Mouse (Mus musculus) midbrain, embryonic 14.5 days (tissue): ENCODE measurements around the gene Jade1. TPM values are rescaled to one million over a fixed set of nuclear protein-coding genes. Genes with fewer than 3 reads are reported as not detected.

ENCODE experiments used
- ATAC-seq: fragments of 200-750 bp; cut with Nextera tagmentation; 2 replicates; pipeline ENCODE4 v1.8.0; 2017; ENCODE audit warnings: moderate number of reproducible peaks, moderate library complexity; ENCODE audit not compliant: low FRiP score, low TSS enrichment
- DNase-seq: peaks from one replicate; pipeline ENCODE4 v3.0.0-alpha.2; 2015
- H3K27ac ChIP-seq: fragments of 300-500 bp; sonication (generic); replicated peaks from 2 replicates; pipeline ENCODE4 v1.5.1; 2014; ENCODE audit warnings: mild to moderate bottlenecking, low read depth, low read length, moderate library complexity
- H3K27me3 ChIP-seq: fragments of 300-500 bp; sonication (generic); 2 replicates; pipeline ENCODE4 v1.6.1; 2014; ENCODE audit warnings: low read length, control low read depth, mixed read lengths; ENCODE audit not compliant: control insufficient read depth, insufficient read depth
- H3K36me3 ChIP-seq: fragments of 300-500 bp; sonication (generic); 2 replicates; pipeline ENCODE4 v1.6.1; 2014; ENCODE audit warnings: low read length, control low read depth; ENCODE audit not compliant: control insufficient read depth, insufficient read depth
- H3K4me1 ChIP-seq: fragments of 300-500 bp; sonication (generic); 2 replicates; pipeline ENCODE4 v1.6.1; 2014; ENCODE audit warnings: mild to moderate bottlenecking, antibody characterized with exemption, low read length, control low read depth; ENCODE audit not compliant: control insufficient read depth, insufficient read depth
- H3K4me2 ChIP-seq: fragments of 300-500 bp; sonication (generic); 2 replicates; pipeline ENCODE4 v1.6.1; 2014; ENCODE audit warnings: mild to moderate bottlenecking, low read length, moderate library complexity
- H3K4me3 ChIP-seq: fragments of 300-500 bp; sonication (generic); replicated peaks from 2 replicates; pipeline ENCODE4 v1.5.1; 2014; ENCODE audit warnings: low read depth, low read length
- H3K9ac ChIP-seq: fragments of 300-500 bp; sonication (generic); replicated peaks from 2 replicates; pipeline ENCODE4 v1.6.1; 2014; ENCODE audit warnings: mild to moderate bottlenecking, low read length, moderate library complexity
- H3K9me3 ChIP-seq: fragments of 300-500 bp; sonication (generic); 2 replicates; pipeline ENCODE4 v1.6.1; 2016; ENCODE audit warnings: low read length, control low read depth, mixed read lengths; ENCODE audit not compliant: control insufficient read depth
- WGBS: fragments of 180-500 bp; shearing (Covaris S2); extraction: QIAGEN DNeasy Blood & Tissue Kit; methylation state at CpG from one replicate; pipeline ENCODE4 v1.1.7; 2014; 5-methylcytosine and 5-hydroxymethylcytosine counted together
- polyA plus RNA-seq: library from polyadenylated mRNA; unstranded; fragments of >200 nt; fragmentation: Nextera tagmentation; extraction: Ambion mirVana; gene quantifications from 2 replicates; pipeline ENCODE4 v1.2.1, GENCODE M21; 2014

Gene Jade1
- polyA plus RNA-seq, 1 experiment from 2014 or later: 13.1 TPM

GRCm38 (mm10) chr3:41586330-41586729 lies 30.8 kb downstream of the Jade1 start:
- 81% methylated on average over 6 of the region's 6 CpGs for WGBS
- Histone ChIP-seq H3K4me1 (peaks cover 2% of the 10 kb centered on the region), H3K9me3 (no peaks in the 10 kb centered on the region), H3K27ac (no peak overlapping the region), H3K4me3 (no peak overlapping the region), H3K9ac (no peak overlapping the region), H3K4me2 (no peak overlapping the region), H3K27me3 (no peaks in the 10 kb centered on the region), H3K36me3 (peaks cover 7% of the 10 kb centered on the region; the same call in 1 of the 2 replicates)
- DNase-seq (no peak), ATAC-seq (no peak)

- peaks cover 12% of the 10 kb centered on the region; the same call in 1 of the 2 replicates for H3K36me3 ChIP-seq
- no peak overlapping the region for H3K4me2 ChIP-seq
- H3K4me1 ChIP-seq: no peaks in the 10 kb centered on the region
- no peaks in the 10 kb centered on the region for H3K9me3 ChIP-seq
- ATAC-seq (no peak), DNase-seq (no peak)
- no peak overlapping the region for H3K4me3 ChIP-seq
- no peak overlapping the region for H3K27ac ChIP-seq
- H3K9ac ChIP-seq: no peak overlapping the region
- WGBS: 87% methylated on average over 7 of the region's 7 CpGs
- H3K27me3 ChIP-seq: no peaks in the 10 kb centered on the region
Measured at GRCm38 (mm10) chr3:41586917-41587316, 31.4 kb downstream of the Jade1 start.

- H3K27me3 ChIP-seq: no peaks in the 10 kb centered on the region
- H3K4me1 ChIP-seq: no peaks in the 10 kb centered on the region
- H3K36me3 ChIP-seq: peaks cover 19% of the 10 kb centered on the region
- DNase-seq (no peak), ATAC-seq (no peak)
- no peak overlapping the region for H3K27ac ChIP-seq
- H3K4me2 ChIP-seq: no peak overlapping the region
- H3K9ac ChIP-seq: no peak overlapping the region
- no peaks in the 10 kb centered on the region for H3K9me3 ChIP-seq
- WGBS: 71% methylated on average over 6 of the region's 6 CpGs
- H3K4me3 ChIP-seq: no peak overlapping the region
Measured at GRCm38 (mm10) chr3:41587588-41587987, 32.1 kb downstream of the Jade1 start.

- Histone ChIP-seq H3K9ac (no peak overlapping the region), H3K27me3 (no peaks in the 10 kb centered on the region), H3K4me1 (no peaks in the 10 kb centered on the region), H3K4me3 (no peak overlapping the region), H3K27ac (no peak overlapping the region), H3K9me3 (no peaks in the 10 kb centered on the region), H3K36me3 (peaks cover 21% of the 10 kb centered on the region), H3K4me2 (no peak overlapping the region)
- ATAC-seq (no peak), DNase-seq (no peak)
- 65% methylated on average over 8 of the region's 8 CpGs for WGBS
Measured at GRCm38 (mm10) chr3:41588495-41588894, 33.0 kb downstream of the Jade1 start.

- H3K4me3 ChIP-seq: no peak overlapping the region
- H3K4me2 ChIP-seq: no peak overlapping the region
- no peak overlapping the region for H3K9ac ChIP-seq
- ATAC-seq (no peak), DNase-seq (peak; percentile 30)
- WGBS: 89% methylated on average over 19 of the region's 19 CpGs
- H3K27me3 ChIP-seq: no peaks in the 10 kb centered on the region
- H3K4me1 ChIP-seq: no peaks in the 10 kb centered on the region
- H3K36me3 ChIP-seq: peaks cover 30% of the 10 kb centered on the region
- no peaks in the 10 kb centered on the region for H3K9me3 ChIP-seq
- H3K27ac ChIP-seq: no peak overlapping the region
Measured at GRCm38 (mm10) chr3:41589246-41589914, 33.8 kb downstream of the Jade1 start.

GRCm38 (mm10) chr3:41589988-41590387 lies 34.5 kb downstream of the Jade1 start:
- no peaks in the 10 kb centered on the region for H3K27me3 ChIP-seq
- WGBS: 94% methylated on average over 4 of the region's 4 CpGs
- H3K36me3 ChIP-seq: peaks cover 33% of the 10 kb centered on the region
- no peaks in the 10 kb centered on the region for H3K4me1 ChIP-seq
- no peak for DNase-seq
- no peak for ATAC-seq
- no peak overlapping the region for H3K4me2 ChIP-seq
- H3K9me3 ChIP-seq: no peaks in the 10 kb centered on the region
- no peak overlapping the region for H3K27ac ChIP-seq
- H3K9ac ChIP-seq: no peak overlapping the region
- H3K4me3 ChIP-seq: no peak overlapping the region

- DNase-seq (no peak), ATAC-seq (no peak)
- Histone ChIP-seq H3K9ac (no peak overlapping the region), H3K36me3 (peaks cover 33% of the 10 kb centered on the region), H3K27me3 (no peaks in the 10 kb centered on the region), H3K9me3 (no peaks in the 10 kb centered on the region), H3K4me2 (no peak overlapping the region), H3K4me3 (no peak overlapping the region), H3K4me1 (no peaks in the 10 kb centered on the region), H3K27ac (no peak overlapping the region)
- 94% methylated on average over 20 of the region's 20 CpGs for whole genome bisulfite sequencing
Measured at GRCm38 (mm10) chr3:41590695-41591559, 35.4 kb downstream of the Jade1 start.

- Histone ChIP-seq H3K27me3 (no peaks in the 10 kb centered on the region), H3K4me2 (no peak overlapping the region), H3K36me3 (peaks cover 37% of the 10 kb centered on the region), H3K9ac (no peak overlapping the region), H3K4me3 (no peak overlapping the region), H3K27ac (no peak overlapping the region), H3K4me1 (no peaks in the 10 kb centered on the region), H3K9me3 (no peaks in the 10 kb centered on the region)
- ATAC-seq (no peak), DNase-seq (no peak)
- 95% methylated on average over 14 of the region's 14 CpGs for WGBS
Measured at GRCm38 (mm10) chr3:41591651-41592170, 36.2 kb downstream of the Jade1 start.
